Mouse (Mus musculus) lung, embryonic 16.5 days (tissue): ENCODE measurements around the gene Fh1. TPM values are rescaled to one million over a fixed set of nuclear protein-coding genes. Genes with fewer than 3 reads are reported as not detected.
A peak's percentile ranks its signal among the peaks of the same experiment; 100 is the strongest.

Experiments
- ATAC-seq: fragments of 200-750 bp; cut with Nextera tagmentation; 2 replicates; pipeline ENCODE4 v1.8.0; 2017; ENCODE audit warnings: low read depth, mild to moderate bottlenecking, moderate library complexity
- H3K27ac ChIP-seq: fragments of 300-500 bp; sonication (generic); 2 replicates; pipeline ENCODE4 v1.5.1; 2014; ENCODE audit warnings: mild to moderate bottlenecking, control low read depth, low read length
- H3K27me3 ChIP-seq: fragments of 300-500 bp; sonication (generic); 2 replicates; pipeline ENCODE4 v1.6.1; 2014; ENCODE audit warnings: low read depth, low read length, mixed read lengths; ENCODE audit not compliant: control insufficient read depth, insufficient read depth
- H3K36me3 ChIP-seq: fragments of 300-500 bp; sonication (generic); 2 replicates; pipeline ENCODE4 v1.6.1; 2014; ENCODE audit warnings: low read length; ENCODE audit not compliant: control insufficient read depth, insufficient read depth
- H3K4me1 ChIP-seq: fragments of 300-500 bp; sonication (generic); replicated peaks from 2 replicates; pipeline ENCODE4 v1.6.1; 2014; ENCODE audit warnings: low read length, mixed read lengths; ENCODE audit not compliant: control insufficient read depth, insufficient read depth
- H3K4me2 ChIP-seq: fragments of 300-500 bp; sonication (generic); 2 replicates; pipeline ENCODE4 v1.6.1; 2014; ENCODE audit warnings: low read depth, low read length, control low read depth
- H3K4me3 ChIP-seq: fragments of 300-500 bp; sonication (generic); 2 replicates; pipeline ENCODE4 v1.5.1; 2014; ENCODE audit warnings: mild to moderate bottlenecking, low read length, control low read depth
- H3K9ac ChIP-seq: fragments of 300-500 bp; sonication (generic); 2 replicates; pipeline ENCODE4 v1.6.1; 2014; ENCODE audit warnings: low read length, control low read depth
- H3K9me3 ChIP-seq: fragments of 300-500 bp; sonication (generic); 2 replicates; pipeline ENCODE4 v1.6.1; 2016; ENCODE audit warnings: low read length; ENCODE audit not compliant: control insufficient read depth
- WGBS: fragments of 180-500 bp; shearing (Covaris S2); extraction: QIAGEN DNeasy Blood & Tissue Kit; methylation state at CpG from one replicate; pipeline ENCODE4 v1.1.7; 2014; 5-methylcytosine and 5-hydroxymethylcytosine counted together
- polyA plus RNA-seq: library from polyadenylated mRNA; unstranded; fragments of >200 nt; fragmentation: Nextera tagmentation; extraction: Ambion mirVana; gene quantifications from 2 replicates; pipeline ENCODE4 v1.2.1, GENCODE M21; 2015

Gene Fh1
- 101 and 103 TPM in 2 replicates for polyA plus RNA-seq

- Histone ChIP-seq H3K4me2 (peak within 1 kb of the TSS; percentile 80), H3K27me3 (no peaks in the 10 kb centered on the region), H3K9ac (peak within 1 kb of the TSS; percentile 84), H3K4me3 (peak within 1 kb of the TSS; percentile 88), H3K4me1 (peaks cover 11% of the 10 kb centered on the region), H3K36me3 (no peaks in the 10 kb centered on the region), H3K27ac (peak within 1 kb of the TSS; percentile 79), H3K9me3 (no peaks in the 10 kb centered on the region)
- ATAC-seq = peak; percentile 100
- WGBS = under 1% methylated on average over 54 of the region's 58 CpGs
Observed at GRCm38 (mm10) chr1:175625257-175625879, at the start of gene Fh1. Fh1 (minus strand) TSS chr1:175625635.

- ATAC-seq = no peak
- WGBS = 77% methylated on average over 6 of the region's 6 CpGs
- no peaks in the 10 kb centered on the region for H3K36me3 ChIP-seq
- no peak overlapping the region for H3K4me2 ChIP-seq
- no peak overlapping the region for H3K9ac ChIP-seq
- no peaks in the 10 kb centered on the region for H3K9me3 ChIP-seq
- H3K4me3 ChIP-seq = no peak overlapping the region
- no peaks in the 10 kb centered on the region for H3K4me1 ChIP-seq
- no peaks in the 10 kb centered on the region for H3K27me3 ChIP-seq
- no peak overlapping the region for H3K27ac ChIP-seq
Observed at GRCm38 (mm10) chr1:175675116-175675515, 49.7 kb upstream of the Fh1 start.

- Histone ChIP-seq H3K4me2 (no peak overlapping the region), H3K4me3 (no peak overlapping the region), H3K27ac (no peak overlapping the region), H3K9me3 (no peaks in the 10 kb centered on the region), H3K27me3 (no peaks in the 10 kb centered on the region), H3K4me1 (no peaks in the 10 kb centered on the region), H3K36me3 (no peaks in the 10 kb centered on the region), H3K9ac (no peak overlapping the region)
- no peak for ATAC-seq
- 68% methylated on average over 7 of the region's 7 CpGs for WGBS
Observed at GRCm38 (mm10) chr1:175673563-175674325, 48.3 kb upstream of the Fh1 start.

- Histone ChIP-seq H3K4me3 (no peak overlapping the region), H3K4me2 (no peak overlapping the region), H3K9me3 (no peaks in the 10 kb centered on the region), H3K27me3 (no peaks in the 10 kb centered on the region), H3K27ac (no peak overlapping the region), H3K9ac (no peak overlapping the region), H3K36me3 (no peaks in the 10 kb centered on the region), H3K4me1 (no peaks in the 10 kb centered on the region)
- no peak for ATAC-seq
- WGBS = 9% methylated on average over 1 of the region's 1 CpGs
Observed at GRCm38 (mm10) chr1:175671626-175672025, 46.2 kb upstream of the Fh1 start.

GRCm38 (mm10) chr1:175670042-175670441 is 44.6 kb upstream of the Fh1 start:
- no peaks in the 10 kb centered on the region for H3K36me3 ChIP-seq
- no peaks in the 10 kb centered on the region for H3K9me3 ChIP-seq
- no peaks in the 10 kb centered on the region for H3K27me3 ChIP-seq
- H3K4me1 ChIP-seq = no peaks in the 10 kb centered on the region
- H3K4me2 ChIP-seq = no peak overlapping the region
- H3K9ac ChIP-seq = no peak overlapping the region
- WGBS = 75% methylated on average over 7 of the region's 7 CpGs
- no peak for ATAC-seq
- no peak overlapping the region for H3K4me3 ChIP-seq
- no peak overlapping the region for H3K27ac ChIP-seq

DNA sequence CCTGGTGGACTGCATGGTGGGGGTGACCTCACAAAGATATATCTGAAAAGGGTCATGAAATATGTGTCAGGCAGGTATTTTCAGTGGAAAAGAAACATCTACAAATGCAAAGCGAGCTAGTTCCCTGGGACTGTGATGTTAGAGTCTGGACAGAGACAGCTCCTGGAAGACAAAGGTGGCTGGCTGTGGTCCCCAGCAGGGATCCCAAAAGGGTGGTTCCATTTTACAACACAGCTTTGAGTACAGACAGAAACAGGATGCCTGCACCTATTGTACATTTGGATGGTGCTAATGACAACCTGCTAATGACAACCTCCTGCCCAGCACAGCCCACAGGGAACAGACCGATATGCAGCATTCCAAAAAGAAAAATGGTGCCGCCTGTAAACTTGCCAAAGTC is 44.0 kb upstream of the Fh1 start:
- Histone ChIP-seq H3K36me3 (no peaks in the 10 kb centered on the region), H3K4me2 (no peak overlapping the region), H3K27ac (no peak overlapping the region), H3K27me3 (no peaks in the 10 kb centered on the region), H3K9me3 (no peaks in the 10 kb centered on the region), H3K4me3 (no peak overlapping the region), H3K9ac (no peak overlapping the region), H3K4me1 (no peaks in the 10 kb centered on the region)
- 77% methylated on average over 3 of the region's 3 CpGs for WGBS
- ATAC-seq = no peak

DNA sequence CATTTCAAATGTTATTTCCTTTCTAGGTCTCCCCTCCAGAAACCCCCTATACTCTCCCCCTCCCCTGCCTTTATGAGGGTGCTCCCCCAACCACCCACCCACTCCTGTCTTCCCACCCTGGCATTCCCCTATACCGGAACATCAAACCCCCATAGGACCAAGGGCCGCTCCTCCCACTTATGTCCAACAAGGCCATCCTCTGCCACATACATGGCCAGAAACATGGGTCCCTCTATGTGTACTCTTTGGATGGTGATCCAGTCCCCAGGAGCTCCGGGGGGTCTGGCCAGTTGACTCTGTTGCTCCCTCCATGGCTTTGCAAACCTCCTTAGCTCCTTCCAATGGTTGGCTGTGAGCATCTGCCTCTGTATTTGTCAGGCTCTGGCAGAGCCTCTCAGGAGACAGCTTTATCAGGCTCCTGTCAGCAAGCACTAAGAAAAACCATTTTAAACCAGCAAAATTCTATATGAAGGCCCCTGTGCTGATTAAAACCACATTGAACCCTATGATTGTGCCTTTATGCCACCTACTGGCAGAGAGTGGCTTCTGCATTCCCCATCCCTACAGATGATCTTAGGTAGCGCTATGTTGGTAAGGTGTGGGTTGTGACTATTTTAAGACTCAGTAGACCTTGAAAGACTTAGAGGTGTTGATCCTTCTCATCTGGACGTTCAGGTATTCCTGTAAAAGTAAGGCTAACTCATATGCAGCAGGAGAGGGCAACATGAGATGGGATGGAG is 43.4 kb upstream of the Fh1 start:
- H3K4me3 ChIP-seq = no peak overlapping the region
- H3K27me3 ChIP-seq = no peaks in the 10 kb centered on the region
- H3K36me3 ChIP-seq = no peaks in the 10 kb centered on the region
- no peaks in the 10 kb centered on the region for H3K9me3 ChIP-seq
- H3K4me2 ChIP-seq = no peak overlapping the region
- no peak overlapping the region for H3K27ac ChIP-seq
- no peak overlapping the region for H3K9ac ChIP-seq
- H3K4me1 ChIP-seq = no peaks in the 10 kb centered on the region
- ATAC-seq = peak; percentile 41; the same call in 1 of the 2 replicates
- WGBS = 70% methylated on average over 5 of the region's 5 CpGs

DNA sequence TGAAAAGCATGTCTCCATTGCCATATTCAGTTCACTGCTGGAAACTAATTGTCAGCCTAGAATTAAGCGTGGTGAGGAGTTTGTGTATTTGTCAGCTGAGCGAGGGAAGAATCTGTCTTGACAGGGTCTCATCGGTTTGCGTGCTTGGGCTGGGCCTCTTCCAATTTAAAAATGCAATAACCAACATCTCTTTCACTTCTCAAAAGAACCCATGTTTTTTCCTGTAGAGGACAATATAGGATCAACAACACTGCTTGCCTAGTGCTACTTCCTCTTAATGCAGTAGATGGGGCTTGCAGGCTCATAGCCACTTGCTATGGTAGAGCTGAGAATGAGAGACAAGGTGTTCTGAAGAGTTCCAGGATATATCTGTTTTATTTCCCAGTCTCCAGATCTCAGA is 34.5 kb upstream of the Fh1 start:
- Histone ChIP-seq H3K9ac (no peak overlapping the region), H3K4me3 (no peak overlapping the region), H3K4me2 (no peak overlapping the region), H3K36me3 (no peaks in the 10 kb centered on the region), H3K4me1 (no peaks in the 10 kb centered on the region), H3K27me3 (no peaks in the 10 kb centered on the region), H3K9me3 (no peaks in the 10 kb centered on the region), H3K27ac (no peak overlapping the region)
- ATAC-seq = no peak
- WGBS = 92% methylated on average over 4 of the region's 4 CpGs

DNA sequence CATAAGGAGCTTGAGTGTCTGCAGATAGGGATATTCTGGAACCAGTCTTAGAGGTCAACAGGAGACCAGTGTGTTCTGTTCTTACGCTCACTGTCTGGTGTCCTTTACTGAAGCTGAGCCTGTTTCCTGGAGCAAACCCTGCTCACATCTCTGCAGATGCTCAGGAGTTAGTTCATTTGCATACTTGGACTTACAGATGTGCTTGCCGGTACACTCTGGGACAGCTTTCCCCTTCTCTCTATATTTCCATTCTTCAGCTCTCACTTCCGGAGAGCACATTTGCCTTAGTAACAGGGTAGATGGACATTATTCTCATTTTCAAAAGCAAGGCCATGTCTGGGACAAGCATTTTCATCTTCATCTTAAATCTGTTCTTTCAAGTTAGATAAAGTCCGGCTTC is 23.2 kb upstream of the Fh1 start:
- no peak overlapping the region for H3K4me2 ChIP-seq
- H3K9ac ChIP-seq = no peak overlapping the region
- 90% methylated on average over 4 of the region's 4 CpGs for WGBS
- ATAC-seq = no peak
- no peaks in the 10 kb centered on the region for H3K36me3 ChIP-seq
- H3K4me1 ChIP-seq = no peaks in the 10 kb centered on the region
- no peak overlapping the region for H3K4me3 ChIP-seq
- no peak overlapping the region for H3K27ac ChIP-seq
- no peaks in the 10 kb centered on the region for H3K27me3 ChIP-seq
- H3K9me3 ChIP-seq = no peaks in the 10 kb centered on the region
